Mouse (Mus musculus) cerebellum, adult 11-12 months (tissue): Measurements from ENCODE around the gene Vangl2.

ENCODE experiments used
- DNase-seq: peaks from one replicate; pipeline ENCODE4 v3.0.0; 2022

The Vangl2 gene

DNA sequence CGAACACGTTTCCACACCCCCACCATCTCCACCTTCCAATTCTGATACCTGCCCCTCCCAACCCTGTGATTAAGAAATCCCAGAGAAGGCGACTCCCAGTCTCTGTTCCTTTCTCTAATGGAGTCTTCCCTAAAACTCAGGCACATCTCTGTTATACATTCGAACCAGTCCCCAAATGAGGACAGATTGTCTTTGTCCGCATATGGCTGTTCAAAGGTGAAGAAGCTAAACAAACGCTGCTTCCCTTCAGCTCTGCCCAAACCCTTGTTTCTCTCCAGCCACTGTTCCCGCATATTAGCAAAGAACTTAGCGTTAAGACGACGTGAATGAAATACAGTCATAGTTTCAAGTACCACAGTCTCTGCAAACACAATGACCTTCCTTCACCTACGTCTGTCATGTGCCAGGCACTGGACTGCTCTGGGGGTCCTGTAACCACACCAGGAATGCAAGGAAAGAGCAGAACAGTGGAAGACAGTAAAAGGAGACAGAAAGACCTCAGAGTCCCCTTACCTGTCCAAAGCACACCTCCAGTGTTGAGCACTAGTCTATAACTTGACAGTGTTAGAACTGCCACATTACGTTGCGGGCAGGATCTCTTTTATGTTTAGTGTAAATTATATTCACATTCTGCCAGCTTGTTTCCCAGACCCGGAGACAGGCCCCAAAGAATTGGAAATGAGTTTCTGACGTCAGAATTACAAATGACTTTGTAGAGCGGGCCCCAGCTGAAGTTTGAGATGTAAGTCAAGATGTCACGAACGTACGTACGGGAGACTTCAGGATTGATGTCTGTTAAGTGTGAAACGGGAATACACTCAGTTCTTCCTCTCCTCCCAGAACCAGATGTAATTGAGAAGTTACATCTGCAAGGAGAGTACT is at the start of gene Vangl2:
Gene Vangl2 (minus strand): TSS at position 51 of the 882 bp plus-strand sequence.
- no peak for DNase-seq

DNA sequence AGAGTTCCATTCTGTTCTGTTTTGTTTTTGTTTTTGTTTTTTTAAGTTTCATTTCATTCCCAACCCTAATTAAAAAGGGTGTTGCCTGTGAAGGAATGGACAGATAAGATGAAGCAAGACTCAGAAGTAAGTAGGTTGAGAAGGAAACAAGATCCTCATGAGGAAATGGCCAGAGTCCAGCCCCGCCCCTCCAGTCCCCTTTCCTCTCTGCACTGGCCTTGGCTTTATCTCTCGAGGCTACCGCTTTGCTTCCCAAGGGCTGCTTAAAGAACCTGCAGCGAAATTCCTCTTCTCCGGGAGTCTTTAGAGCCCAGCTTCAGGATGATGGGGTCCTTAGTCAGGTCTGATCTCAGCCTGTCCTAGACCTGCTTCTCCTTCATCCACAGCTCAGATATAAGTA is 49.7 kb upstream of the Vangl2 start:
- no peak for DNase-seq

DNA sequence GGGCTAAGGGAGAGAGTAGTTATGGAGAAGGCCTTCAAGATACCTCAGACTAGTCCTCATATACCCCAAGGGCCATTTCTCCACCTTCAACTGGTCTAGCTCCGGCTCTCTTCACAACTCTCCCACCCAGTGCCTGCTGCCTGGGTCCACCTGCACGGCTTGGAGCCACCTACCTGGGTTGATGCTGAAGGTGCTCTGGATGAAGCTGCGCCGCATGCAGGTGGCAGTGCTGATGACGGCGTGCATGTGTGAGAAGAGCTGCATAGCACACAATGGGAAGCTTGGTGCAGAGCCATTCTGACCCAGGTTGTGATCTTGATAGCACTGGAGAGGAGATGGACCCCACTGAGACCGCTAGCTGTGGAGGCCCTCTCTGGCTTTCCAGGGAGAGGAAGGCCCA is 44.4 kb upstream of the Vangl2 start:
- DNase-seq: no peak

DNA sequence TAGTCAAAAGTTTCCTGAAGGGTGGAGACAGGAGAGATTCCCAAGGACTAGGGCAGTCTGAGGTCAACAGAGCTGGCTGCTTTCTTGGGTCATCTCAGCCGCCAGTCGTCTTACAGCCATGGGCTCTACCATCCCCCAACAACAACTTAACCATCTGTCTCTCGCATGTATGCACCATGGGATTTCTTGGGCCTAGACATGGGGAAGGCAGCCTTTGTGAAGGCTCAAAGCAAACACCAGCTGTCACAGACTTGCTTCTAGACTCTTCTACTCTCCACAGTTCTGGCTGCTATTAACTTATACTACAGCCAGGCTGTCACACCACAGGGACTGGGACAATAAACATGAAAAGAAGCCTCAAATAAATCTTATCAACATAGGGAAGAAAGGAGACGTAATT is 43.3 kb upstream of the Vangl2 start:
- DNase-seq: no peak

DNA sequence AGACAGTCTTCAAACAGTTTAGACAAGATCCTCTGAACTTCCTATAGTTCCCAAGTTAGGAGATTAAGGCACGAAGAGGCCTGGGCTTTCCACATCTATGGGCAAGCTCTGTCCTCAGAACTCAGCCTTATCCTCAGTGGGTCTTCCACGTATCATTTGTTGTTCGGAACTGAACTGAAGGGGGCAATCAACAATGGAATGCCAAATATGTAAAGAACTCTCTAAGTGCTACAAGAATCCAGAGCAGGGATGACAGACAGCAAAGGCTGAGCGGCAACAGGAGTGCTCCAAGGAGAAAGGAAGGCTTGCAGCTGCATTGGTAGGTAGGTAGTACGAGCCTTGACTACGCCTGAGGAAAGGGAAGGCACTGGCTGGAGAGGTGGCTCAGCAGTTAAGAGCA is 42.0 kb upstream of the Vangl2 start:
- DNase-seq: no peak

DNA sequence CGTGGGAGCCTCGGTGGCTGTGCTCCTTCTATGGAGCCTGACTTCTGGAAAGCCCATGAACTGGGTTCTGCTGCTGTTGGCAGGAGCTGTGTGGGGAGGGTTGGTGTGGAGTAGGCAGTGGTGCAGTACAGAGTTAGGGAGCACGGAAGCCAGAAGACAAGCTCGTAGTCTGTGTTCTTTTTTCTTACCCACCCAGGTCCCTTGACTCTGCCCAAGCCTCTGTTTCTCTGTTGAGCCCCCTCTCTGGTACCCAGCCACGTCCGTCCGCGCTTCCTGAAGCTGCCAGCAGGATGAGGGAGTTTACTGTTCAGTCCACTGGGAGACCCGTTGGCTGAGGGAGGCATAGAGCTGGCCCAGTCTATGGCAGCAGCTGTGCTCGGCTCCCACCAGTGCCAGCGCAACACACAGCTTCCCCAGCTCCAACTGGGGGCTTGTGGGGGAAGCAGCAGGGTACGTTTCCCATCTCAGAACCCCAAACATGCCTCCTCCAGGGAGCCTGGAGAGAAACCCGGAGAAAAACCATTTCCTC is 36.4 kb upstream of the Vangl2 start:
- no peak for DNase-seq

DNA sequence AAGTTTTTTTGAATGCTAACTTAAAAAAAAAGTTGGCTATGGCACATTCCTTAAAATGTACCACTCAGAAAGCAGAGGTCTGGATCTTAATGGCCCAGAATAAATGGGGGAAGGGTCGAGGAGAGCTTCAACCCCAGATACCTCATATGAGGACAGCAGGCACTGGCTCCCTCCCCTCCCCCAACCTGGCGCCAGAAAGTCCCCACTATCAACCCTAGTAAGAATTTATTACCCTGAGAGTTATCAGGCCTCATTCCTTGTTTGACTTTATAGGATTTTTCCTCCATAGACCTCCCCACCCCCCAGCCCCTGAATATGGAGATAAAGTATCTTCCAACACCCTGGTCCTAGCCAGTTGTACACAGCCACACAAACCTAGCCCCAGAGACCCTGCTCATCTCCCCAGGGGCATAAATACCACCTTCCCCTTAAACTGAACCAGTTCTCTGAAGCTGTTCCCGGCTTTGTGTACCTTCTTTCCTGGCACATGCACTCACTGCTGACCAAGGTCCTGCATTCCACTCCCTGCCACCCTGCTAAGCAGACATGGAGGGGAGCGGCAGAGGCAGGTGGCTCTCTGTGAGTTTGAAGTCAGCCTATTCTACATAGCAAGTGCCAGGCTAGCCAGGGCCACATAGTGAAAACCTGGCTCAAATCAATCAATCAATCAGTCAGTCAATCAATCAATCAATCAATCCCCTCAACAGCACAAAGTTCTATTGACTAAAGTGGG is 35.2 kb upstream of the Vangl2 start:
- no peak for DNase-seq

DNA sequence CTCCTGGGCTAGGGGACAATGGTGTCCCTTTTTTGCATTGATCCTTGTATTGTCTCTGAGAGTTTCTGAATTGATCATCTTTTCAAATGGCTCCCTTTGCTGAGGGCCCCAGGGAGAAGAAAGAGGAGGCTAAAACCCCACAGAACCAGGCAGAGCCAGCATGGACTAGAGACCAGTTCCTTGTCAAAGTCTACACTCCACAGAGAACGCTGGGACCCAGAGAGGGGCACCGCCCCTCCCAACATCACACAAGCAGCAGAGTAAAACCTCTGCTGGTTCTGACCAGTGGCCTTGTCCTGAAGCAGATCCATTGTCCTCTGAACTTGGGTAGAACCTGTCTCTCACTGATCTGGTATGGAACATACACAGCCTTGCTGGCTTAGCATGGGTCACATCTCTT is 33.9 kb upstream of the Vangl2 start:
- DNase-seq: no peak

DNA sequence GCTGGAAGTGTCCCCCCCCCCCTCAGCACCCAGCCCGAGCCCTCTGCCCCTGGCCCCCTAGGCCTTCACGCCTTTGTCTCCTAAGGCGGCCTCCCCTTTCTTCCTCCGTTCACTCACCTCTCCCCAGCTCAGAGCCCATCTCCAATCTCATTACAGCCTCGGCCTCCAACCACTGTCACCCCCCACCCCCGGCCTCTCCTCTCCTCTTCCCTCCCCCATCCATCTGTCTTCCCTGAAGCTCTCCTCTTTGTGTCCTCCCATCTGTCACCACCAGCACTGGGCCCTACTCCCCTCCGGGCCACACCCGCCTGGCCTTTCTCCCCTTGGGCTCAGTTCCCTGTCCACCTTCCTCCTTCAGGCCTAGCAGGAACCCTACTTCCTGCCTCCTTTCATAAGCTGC is 33.0 kb upstream of the Vangl2 start:
- no peak for DNase-seq

DNA sequence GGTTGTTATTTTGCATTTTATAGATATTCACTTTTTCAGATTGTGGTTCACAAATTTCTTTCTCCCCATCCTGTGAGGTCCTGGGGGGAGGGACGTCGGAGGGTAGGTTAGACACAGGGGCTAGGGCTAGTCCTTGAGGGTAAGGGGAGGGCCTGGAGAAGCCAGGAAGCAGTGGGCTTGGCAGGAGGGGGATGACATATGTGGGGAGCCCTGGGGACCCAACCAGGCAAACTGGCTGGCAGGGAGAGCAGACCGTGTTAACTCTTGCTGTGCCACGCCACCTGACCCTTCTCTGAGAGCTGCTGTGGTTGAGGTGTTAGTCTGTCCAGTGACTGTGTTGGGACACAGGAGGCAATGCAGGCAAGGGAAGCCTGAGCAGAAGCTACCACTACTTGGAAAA is 32.4 kb upstream of the Vangl2 start:
- no peak for DNase-seq

DNA sequence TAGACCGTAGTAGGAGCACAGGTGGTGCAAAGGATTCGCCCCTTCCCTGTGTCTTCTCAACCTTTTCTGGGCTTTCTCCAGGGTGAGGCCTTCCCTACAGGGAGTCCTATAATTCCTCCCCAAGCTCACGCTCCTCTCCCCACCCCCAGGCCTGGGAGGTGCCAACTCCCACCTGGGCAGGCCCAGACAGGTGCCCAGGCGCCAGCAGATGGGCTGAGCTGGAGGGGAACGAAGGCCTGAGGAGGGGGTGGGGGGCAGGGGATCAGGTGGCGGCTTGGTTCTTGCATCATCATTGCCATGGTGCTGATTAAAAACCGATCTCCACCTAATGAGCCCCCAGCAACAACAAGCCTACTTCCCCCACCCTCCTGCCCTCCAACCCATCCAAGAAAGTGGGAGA is 30.6 kb upstream of the Vangl2 start:
- no peak for DNase-seq

DNA sequence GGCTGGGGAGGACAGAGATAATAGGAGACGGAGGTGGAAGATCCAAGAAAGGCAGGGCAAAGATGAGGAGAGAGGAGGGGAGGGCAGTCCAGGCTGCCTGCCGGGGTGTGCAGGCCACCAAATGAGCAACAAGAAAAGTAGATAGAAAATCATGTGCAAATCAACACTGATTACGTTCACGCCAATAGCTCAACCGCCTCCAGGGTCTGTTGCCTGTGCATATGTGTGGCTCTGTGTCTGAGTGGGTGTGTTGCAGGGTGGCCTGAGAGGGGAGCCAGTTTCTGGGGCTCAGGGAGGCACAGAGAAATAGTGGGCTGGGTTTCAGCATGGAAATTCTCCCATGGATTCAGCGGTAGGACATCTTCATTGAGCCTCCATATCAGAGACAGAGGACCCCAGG is 30.1 kb upstream of the Vangl2 start:
- no peak for DNase-seq

DNA sequence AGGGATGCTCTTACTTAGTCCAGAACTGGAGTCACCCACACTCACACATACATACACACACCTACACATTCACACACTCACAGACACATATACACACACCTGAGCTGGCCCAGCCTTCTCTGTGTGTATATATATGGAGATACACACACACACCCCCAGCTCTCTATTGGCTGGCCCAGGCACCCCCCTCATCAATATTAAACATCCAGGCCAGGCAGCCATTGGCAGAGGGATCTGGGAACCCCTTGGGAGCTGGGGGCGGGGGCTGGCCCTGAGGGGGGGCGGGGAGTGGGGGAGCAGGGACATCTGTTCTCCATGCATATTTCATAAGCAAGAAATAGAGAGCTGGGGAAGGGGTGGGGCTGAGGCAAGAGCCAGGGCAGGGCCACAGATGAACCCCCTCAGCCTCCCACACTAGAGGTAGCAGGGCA is 29.3 kb upstream of the Vangl2 start, which contains the start of gene Nhlh1:
Gene Nhlh1 (minus strand): TSS at position 83 of the 431 bp plus-strand sequence.
- DNase-seq: no peak

DNA sequence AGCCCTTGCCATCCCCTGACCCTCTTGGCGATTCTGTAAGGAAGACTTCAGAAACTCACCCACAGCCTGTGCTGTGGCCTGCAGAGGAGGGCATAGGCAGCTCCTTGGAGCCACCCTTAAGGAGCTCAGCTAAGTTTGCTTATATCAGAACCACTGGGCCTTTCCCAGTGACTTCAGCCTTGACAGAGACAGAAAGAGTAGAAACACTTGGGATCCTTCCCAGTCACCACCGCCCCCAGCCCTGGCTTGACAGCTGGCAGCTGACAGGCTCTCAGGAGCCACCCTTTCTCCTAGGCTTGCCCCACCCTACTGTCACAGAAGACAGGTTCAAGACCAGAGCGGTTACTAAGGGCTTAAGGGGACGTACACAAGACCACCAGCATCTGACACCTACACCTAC is 28.0 kb upstream of the Vangl2 start:
- no peak for DNase-seq

DNA sequence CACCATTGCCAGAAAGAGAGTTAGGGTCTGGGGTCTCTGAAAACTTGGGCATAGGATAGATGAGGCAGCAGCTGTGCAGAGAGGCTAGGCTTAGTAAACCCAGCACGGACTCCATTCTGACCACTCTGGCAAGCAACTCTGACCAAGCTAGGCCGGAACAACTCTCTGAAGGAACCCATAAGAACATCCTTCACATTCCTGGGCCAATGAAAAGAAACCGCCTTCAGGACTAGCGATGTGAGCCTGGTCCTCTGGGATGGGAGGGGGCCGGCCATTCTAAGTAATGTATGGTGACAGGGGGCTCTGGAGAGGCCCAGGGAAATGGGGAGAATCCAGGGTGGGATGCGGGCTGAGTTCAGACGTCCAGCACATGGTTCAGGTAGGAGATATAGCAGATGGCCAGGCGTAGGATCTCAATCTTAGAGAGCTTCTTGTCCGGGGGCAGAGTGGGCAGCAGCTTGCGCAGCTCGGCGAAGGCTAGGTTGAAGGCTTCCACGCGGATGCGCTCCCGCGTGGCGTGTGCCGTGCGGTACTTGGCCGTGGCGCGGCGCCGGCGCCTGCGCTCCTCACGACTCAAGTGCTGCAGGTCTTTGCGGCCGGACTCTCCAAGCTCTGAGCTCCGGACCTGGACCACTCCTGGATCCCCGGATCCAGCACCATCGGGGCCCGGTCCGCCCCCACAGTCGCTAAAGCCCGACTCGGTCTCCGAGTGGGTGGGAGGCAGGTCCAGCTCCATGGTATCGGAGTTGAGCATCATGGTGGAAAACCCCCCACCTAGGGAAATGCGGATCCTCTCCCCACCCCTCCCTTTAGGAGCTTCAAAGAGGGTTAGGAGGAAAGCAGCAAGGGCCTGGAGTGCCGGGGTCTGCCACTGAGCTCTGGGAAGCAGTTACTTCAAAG is 25.5 kb upstream of the Vangl2 start:
- no peak for DNase-seq

DNA sequence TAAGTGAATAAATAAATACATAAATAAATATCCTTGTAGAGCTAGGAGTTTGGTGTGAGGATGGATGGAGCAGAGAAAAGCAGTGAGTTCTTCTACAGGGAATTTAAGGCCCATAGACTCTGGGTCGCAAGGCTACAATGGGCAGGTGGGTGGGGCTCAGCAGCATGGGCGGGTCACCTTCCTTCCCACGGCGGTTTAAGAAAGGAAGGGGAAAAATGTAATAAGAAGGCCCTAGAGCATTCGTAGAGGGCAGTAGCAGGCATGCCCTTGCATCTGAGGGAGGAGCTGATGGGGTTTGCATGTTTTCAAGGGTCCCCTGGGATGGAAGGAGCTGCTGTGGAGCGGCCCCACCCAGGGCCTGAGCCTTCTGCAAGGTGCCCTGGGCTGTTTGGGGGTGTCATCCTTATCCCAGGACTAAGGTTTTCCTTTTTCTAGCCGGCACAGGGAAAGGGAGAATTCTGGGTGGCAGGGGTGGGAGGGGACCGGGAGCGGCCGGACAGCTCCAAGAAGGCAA is 24.6 kb upstream of the Vangl2 start:
- no peak for DNase-seq

DNA sequence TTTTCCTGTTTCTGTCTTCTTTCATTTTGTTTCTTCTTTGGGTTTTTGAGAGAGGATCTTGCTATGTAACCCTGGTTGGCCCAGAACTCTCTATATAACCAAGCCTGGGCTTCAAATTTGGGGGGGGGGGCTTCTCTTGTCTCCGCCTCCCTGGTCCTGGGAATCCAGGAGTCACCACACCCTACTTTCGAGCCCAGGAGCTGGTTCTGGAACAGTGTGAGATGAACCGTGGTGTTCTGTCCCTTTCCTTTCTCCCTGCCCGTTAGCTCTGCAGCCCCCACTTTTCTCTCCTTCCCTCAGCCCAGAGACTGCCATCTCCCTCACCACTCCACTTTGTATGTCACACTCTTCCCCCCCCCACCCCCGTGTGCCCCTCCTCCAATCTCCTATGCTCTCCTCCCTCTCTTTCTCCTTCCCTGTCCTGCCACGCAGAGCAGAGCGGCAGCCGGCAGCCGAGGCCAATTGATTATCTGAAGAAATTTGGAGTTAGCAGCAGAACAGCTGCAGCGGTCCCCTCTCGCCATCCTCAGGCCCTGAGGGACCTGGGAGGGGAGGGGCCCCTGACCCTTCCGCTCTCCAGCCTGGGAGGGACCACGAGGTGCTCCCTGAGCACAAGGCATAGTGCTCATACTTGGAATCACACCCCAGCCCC is 21.0 kb upstream of the Vangl2 start:
- DNase-seq: no peak

DNA sequence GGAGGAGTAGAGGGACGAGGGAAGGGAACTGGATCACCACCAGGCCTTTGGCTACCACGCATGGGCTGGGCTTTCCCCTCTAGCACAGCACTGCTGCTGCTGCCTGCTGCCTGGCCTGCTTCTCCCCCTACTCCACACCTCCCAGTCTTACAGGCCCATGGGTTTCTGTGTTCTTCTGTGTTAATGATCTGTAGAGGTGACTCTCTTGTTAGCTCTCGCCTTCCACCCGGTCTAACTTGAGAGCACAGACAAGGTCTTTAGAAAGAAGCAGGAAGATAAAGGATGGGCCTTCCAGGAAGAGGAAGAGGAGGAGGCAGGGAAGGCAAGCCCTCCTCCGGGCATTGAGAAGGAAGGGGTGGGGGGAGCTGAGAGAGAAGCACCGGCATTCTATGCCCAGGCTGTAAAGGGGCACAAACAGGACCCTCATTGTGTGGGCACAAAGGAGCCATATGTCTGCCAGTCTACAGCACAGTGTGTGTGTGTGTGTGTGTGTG is 20.0 kb upstream of the Vangl2 start:
- DNase-seq: no peak

DNA sequence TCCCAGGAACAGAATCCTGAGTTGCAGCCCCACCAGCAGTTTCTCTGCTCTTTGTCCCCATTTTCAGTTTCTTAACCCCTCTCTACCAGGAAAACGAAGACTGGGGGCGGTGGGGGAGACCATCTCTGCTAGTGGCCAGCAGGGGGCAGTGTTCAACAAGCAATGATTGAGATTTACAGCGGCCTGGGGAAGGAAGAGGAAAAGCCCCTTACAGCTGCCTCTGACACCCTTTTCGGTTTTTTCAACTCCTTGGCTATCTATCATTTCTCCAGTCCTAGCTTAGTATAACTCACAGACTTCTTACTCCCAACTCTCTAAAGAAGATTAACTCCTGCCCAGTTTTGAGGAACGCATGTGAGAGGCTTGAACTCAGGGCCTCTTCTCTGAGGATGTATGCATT is 18.7 kb upstream of the Vangl2 start:
- peak; percentile 33 for DNase-seq

DNA sequence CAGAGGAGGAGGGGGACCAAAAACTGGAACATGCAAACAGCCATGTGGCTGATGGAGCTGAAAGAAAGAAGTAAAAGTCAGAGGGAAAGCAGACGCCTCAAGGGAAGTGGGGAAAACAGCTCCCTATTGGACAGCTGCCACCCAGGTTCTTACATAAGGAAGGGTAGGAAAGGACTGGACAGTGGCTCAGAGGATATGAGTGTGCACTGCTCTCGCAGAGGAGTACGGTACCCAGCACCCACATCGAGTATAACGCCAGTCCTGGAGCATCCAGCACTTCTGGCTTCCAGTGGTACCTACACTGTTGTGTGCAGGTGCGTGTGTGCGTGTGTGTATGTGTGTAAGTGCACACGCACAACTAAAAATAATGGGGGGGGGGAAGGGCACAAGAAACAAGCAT is 18.2 kb upstream of the Vangl2 start:
- DNase-seq: no peak

DNA sequence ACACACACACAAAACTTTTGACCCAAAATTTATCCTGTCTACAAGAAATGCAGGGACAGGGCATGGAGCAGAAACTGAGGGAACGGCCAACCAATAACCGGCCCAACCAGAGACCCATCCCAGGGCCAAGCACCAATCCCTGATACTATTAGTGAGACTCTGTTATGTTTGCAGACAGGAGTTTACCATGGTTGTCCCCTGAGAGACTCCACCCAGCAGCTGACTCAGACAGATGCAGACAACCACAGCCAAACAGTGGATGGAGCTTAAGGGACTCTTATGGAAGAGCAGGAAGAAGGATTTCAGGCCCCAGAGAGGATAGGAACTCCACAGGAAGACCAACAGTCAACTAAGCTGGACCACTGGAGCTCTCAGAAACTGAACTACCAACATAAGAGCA is 1.7 kb upstream of the Vangl2 start:
- DNase-seq: no peak

DNA sequence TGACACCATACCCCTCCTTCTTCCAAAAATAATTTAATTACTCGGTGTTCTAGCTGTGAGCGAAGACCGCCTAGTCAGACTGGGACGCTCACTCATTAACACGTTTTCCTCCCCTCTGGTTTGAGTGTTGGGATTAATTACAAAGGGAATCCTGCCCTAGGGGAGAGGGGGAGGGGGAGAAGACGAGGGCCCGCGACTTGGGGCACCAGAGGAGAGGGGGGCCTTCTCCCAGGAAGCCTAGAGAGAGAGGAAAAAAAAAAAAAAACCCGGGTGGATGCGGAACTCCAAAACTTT is 488 bp downstream of the Vangl2 start:
- DNase-seq: no peak
